Mouse (Mus musculus) ovary, postnatal 14 days (tissue): ENCODE data around the gene Flywch1.

Source experiments
- DNase-seq: peaks from one replicate; pipeline ENCODE4 v3.0.0; 2022; ENCODE audit warnings: low spot score

The Flywch1 gene

DNA sequence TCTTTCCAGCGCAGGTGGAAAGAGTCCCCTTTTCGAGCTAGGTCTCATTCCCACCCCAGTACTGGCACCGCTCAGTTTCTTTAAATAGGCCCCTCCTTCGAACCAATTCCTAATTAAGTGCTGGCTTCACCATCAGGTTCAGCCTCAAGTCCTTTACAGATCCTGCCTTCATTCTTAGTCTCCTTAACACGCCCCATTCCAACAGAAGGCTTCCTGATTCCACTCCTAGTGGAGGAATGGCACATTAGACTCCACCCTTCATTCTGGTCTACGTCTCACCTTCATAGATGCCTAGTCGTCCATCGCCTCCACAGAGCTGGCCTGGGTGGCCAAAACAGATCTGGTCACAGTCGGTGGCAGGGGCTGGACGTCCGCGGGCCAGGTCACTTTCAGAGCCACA is 28.5 kb downstream of the Flywch1 start:
- DNase-seq, result no peak

DNA sequence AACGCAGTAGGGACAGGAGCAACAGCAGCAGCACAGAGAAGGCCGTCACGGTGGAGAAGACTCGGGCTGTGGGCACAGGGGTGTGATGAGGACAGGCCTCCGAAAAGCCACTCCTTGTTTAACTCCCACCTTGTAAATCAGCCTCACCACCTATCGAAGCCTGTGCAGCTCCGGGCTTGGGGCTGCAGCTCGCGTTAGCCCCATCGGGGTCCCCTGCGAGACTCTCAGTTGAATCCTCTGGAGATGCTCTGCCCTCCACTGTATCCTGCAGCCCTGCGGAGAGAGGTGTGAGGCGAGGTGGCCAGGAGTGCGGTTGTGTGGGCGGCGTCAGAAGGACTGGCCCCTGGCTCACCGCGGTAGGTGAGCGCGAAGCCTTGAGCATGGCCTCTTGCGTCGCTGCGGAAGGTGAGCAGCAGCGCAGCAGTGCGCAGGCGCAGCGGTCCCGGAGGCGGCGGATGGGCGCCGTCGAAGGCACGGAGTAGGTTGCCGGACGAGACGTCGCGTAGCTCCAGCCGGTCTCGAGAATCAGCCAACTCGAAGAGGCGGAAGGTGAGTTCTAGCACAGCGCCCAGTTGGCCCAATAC is 29.1 kb downstream of the Flywch1 start:
- DNase-seq, result no peak

DNA sequence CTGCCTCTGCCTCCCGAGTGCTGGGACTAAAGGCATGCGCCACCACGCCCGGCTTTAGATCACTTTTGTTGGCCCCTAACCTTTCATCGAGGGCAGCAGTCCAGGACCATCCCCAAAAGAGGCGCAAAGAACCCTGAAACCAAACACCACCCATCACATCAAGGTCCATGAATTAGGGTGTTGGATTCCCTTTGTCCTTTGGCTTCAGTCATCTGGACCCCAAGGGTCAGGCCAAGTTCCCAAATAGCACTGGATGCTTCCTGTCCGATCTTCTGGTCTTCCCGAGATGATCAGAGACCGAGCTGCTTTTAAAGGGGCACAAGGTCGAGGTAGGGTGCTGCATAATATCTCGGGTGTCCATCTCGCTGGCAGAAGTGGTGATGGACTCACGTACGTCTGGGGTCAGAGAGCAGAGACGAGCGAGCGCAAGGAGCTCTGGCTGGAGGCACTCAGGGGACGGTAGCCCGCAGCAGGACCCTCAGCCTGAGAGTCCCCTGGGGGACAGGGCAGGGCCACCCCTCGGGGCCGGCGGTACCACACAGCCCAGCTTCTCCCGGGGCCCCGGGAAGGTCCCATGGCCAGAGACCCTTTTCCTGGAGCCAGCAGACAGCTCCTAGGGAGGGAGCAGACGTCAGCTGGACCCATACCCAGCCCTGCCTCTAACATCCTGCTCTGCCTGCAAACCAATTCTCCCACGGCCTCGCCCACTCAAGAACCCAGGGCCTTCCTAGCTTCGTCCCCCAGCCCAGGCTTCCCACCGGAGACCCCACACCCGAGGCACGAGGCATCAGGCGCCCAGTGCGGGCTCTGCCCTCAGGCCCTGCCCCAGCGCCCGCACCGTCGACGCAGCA is 29.8 kb downstream of the Flywch1 start:
- no peak for DNase-seq

DNA sequence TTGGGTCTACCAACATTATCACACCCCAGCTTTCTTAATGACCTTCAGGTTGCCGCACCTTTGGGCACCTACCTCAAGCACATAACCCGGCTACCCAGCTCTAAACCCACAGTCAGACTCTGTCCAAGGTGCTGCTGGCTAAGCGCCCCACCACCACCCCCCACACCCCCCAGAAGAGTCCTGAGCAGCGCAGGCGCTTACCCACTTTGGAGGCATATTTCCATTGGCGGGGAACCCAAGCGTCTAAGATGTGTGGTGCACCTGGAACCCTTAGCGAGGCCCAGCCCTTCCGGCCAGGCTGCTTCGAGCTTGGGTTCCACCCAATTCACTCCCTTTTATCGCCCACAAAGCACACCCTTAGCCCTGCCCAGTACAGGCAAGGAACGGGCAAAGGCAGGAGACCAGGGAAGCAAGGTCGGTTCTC is 30.8 kb downstream of the Flywch1 start, which contains the start of gene Paqr4:
TSS of gene Paqr4 (minus strand) at position 270 of the 424 bp plus-strand sequence.
- no peak for DNase-seq

DNA sequence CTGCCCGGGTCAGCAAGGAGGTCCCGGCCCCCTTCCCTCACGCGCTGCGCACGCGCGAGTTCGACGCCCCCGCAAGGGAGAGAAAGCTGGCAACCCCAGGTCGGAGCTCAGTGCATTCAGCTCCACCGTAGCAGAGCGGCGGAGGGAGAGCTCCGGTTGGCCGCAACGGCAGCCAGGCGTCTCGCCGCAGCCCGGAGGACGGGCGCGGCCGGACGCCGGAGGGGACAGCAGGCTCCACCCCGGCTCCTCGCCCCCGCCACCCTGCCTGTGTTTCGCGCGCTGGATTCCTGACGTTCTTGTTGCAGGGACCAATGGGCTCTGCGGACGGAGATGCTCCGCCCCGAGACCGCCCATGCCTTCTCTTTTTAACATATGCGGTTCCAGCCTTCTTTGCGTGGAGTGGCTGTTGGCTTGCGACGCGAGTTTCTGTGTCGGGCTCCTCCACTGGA is 31.2 kb downstream of the Flywch1 start:
- DNase-seq, result peak; percentile 65

DNA sequence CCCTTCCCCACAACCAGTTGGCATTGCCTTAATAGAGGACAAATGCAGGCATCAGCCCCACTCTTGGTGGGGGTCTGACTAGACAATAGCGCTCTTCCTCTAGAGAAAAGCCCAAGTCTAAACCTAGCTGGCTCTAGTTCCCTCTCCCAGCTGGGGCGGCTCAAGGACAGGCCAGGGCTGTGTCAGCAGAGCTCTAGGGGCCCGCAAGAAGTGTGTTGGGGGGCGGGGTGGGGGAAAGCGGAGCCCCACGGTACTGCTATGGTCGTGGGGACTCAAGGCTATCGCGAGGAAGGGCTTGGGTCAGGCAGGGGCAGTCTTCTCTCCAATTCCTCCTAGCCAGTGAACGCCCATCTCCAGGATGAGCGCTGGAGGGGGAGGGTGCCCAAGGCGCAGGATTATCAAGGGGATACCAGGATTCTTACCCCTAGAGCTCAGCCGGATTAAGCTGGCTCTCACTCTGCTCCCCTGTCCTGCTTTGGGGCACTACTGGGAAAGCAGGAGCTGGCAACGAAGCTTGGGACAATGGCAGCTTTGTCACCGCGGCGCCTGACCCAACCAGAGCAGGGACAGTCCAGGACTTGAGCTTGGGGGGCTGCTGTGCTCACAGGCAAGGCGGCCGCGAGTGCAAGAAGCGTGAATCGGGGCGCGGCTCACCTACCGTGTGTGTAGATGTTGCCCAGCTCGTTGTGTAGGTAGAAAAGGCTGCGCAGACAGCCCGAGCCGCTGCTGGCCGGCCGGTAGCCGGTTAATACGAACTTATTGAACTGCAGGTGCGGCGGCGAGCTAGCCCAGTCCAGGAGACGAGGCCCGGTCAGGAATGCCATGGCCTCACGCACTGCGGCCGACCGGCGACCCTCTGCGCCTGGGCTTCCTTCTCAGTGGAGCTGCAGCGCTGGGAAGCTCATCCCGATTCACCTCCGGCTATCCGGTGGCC is 31.9 kb downstream of the Flywch1 start:
- no peak for DNase-seq

DNA sequence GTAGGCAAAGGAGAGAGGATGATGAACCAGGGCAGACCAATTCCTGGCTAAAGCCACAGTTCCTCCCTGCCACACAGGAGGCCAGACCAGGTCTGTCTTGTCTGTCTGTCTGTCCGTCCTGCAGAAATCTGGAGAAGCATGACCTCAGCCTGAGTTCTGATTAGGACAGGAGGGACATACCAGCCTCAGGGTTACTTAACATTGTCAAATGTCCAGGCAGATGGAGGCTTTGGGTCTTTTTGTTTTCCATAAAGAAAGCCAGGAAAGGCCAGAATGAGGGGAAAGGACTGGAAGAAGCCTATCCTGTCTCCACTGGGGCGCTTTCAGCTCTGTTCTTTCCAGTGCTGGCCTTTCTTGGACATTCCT is 32.6 kb downstream of the Flywch1 start:
- DNase-seq, result no peak

DNA sequence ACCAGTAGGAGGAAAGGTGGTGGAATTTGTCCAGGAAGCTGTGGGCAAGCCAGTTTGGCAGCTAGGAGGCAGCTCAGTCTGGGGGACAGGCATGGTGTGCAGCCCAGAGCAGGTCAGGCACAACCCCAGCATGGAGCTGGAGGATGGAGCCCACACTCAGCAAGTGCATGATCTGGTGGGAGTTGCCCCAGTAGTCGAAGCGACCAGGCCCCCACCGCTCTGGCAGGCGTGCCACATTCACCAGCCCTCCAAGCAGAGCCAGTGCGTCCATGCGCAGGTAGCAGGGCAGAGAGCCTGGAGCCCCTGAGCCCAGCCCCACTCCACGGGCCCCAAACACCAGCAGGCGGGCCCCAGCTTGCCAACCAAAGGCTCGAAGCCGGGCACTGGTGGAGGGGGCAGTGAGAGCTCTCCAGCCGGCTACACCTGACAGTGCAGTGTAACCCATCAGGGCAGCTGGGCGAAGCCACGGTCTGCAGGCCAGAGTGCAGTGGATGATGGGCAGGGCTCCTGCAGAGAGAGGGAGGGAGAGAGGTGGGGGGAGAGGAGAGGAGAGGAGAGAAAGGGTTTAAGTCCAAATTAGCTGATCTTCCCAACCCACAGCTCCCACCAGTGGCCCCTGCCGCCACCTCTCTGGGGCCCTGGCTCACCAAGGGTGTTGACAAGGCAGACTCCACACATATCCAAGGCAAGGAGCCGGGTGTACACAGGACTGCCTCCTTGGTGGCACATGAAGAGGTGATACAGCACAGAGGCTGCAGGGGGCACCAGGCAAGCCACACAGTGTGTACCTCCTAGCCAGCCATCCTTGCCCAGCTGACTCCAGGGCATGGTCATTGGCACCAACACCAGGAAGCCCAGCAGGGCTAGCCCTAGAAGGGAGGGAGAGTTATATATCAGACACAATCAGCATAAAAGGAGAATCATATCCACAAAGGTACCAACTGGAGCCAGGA is 33.6 kb downstream of the Flywch1 start:
- no peak for DNase-seq

DNA sequence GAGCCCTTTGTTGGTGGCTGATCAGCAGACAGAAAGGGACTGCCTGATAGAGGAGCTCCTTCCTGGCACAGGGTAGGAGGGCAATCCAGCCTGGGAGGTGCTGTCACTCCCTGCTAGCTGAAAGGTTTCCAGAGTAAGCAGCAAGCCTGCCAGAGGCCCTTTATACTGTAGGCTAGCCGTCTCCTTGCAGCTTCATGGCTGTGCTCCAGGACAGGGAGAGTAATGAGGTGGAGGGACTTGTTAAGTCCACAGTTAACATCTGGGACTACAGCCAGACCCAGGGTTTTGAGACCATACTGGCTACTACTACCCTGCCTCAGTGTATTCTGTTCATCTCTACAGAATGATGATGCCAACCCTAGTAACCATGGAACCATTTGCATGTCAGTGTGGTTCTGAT is 37.1 kb downstream of the Flywch1 start:
- no peak for DNase-seq

DNA sequence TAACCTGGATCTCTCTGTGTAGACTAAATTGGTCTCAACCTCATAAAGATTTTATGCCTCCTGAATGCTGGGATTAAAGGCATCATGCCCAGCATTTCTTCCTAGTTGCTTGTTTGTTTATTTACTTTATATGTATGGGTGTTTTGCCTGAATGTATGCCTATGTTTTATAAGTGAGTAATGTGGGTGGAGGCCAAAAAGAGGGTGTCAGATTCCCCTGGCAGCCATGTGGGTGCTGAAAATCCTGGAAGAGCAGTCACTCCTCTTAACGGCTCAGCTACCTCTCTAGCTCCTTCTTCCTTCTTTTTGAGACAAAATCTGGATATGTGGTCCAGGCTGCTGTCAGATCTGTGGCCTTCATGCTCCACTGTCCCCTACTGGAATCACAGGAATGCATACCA is 41.0 kb downstream of the Flywch1 start:
- no peak for DNase-seq

DNA sequence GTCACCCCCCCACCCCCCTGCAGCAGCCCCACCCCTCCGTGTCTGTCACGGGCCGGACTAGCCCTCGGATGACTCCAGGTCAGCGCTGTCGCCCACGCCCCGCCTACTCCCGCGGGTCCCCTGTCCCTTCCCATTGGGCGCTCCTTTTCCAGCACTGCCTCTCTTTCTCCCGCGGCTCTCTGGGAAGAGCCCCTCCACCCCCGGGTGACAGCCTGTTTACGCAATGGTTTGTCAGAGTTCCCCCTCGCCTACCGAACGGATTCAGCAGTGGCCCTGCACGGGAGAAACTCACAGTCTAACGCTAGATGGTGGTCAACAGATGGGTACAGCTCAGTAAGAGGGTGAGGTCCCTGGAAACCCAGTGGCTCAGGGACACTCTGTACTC is 44.7 kb downstream of the Flywch1 start:
- DNase-seq, result no peak

DNA sequence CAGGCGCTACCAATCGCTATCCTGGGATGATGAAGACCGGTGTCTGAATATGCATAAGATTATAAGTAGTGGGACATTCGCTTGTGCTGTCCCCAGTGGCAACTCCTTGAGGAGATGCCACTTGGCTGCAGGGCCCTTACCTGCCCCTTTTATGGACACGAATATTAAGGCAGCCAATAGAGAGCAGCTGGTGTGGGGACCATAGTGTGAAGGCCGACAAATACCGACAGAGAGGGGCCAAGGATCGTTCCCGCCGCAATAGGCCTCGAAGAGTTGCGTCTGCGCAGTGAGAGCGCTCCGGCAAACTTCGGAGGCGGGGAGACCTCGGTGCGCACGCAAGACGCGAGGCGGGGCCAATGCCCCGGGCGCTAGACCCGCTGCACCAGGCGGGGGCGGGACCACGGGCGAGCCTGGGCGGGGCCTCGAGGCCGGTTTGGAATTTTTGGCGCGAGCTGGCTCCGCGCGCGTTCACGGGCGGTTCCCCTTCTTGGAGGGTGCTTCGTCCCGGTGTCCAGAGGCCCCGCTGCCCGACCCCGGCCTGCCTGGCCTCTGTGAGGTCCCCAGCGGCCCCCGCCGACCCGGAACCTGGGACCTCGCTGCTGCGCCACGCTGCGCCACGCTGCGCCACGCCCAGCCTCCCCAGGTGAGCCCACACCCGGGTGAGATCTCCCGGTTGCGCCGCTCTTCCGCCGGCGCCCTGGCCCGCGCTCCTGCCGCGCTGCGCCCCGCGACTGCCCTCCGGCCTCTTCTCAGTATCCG is 45.2 kb downstream of the Flywch1 start, which contains the start of gene Pkmyt1:
TSS of gene Pkmyt1 (plus strand) at position 338 of the 759 bp plus-strand sequence.
- DNase-seq, result peak; percentile 93

DNA sequence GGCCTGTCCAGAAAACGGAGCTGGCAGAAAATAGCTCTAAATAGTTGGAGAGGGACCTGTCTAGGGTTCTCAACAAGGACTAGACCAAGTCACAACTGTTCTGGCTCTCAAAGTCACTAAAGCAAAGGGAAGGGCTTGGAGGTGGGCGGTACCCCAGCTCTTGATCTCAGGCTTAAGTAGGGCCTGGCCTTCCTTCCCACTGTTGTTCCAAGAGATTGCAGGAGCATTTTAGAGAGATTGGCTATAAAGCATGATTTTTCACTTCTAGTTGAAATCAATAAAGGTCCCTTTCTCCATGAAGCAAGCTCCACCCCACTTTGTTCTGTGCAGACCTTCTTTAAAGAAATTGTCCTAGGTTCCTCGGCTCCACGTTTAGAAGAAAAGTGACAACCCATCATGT is 45.9 kb downstream of the Flywch1 start:
- DNase-seq, result no peak

DNA sequence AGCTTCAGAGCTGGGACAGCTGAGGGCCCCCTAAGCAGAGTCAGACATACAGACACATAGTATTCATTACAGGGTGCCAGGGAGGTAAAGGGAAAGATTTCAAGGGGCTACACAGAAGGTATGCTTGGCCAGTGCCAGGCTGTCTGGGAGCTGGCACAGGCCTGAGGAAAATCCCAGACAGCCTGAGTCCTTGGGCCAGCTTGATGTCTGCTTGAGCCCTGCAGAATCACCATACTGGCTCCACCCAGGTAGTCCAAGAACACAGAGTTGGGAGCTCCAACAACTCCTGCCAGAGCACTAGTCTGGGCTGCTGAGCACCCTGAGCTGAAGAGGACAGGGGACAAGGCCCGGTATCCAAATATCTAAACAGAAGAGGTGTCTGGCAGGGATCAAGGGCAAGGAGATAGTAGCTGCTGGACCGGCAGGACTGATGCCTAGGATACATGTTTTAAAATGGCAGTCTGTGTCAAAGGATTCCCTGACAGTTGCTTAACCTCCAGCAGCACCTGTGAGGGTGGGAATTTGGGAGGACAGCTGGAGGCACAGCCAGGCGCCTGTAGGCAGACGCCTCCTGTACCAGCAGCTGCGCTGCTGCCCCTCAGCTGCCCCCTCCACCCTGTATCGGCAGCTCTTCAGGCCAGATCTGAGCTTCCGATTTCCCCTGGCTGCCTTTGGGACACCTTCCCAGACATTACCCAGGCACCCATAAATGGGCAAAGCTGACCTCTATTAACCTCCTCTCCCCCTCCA is 48.9 kb downstream of the Flywch1 start, which contains the start of gene 1520401A03Rik:
TSS of gene 1520401A03Rik (minus strand) at position 408 of the 750 bp plus-strand sequence.
- no peak for DNase-seq

DNA sequence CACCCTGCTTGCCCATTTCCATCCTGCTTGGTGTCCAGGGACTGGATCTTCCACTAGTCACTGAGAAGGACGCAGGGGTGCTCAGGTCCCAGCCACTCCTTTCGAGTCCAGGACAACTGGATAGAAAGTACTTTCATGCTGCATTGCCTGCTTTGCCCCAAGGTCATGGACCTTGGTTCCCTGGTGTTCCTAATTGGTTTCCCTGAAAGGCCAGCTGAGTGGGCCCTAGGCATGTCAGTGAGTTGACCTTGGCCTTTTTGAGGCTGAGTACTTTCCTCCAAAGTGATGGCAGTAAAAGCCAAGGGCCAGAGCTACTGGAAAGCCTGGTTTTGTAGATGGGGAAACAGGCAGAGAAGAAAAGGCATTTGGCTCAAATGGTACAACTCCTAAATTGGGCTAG is 49.5 kb downstream of the Flywch1 start:
- DNase-seq, result no peak

DNA sequence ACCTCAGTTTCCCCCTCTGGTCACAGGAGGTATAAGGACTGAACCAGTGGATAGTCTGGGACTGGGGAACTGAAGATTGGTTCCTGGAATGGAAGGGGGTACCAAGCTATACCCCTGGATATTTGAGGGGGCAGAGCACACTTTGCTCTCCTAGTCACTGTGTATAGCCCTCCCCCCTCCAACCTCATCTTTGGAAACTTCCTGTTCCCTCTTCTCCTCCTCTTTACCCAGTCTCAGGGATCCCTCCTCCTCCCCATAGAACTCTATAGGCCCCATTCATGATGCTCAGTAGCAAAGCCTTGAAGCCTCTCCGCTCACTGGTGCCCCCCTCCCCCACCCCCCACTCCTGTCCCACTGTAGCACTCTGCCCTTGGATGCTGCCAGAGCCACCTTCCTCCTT is 51.9 kb downstream of the Flywch1 start:
- DNase-seq, result no peak

DNA sequence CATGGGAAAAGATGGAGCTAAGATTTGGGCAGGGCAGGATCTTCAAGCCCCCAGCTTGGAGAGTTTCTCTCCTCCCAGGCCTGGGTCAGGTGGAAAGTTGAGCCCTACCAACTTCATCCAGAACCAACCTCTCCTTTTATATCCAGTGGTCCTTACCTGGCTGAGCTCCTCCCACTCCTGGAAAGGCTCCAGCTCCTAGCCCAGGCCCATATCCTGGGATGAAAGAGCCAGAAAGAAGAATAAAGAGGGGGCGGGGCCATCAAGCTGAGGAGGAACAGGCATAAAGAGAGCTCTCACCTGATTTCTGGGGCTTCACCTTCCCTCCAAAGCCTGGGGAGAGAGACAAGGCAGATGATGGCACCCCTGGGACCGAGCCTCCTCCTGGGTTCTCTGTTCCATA is 54.4 kb downstream of the Flywch1 start:
- no peak for DNase-seq

DNA sequence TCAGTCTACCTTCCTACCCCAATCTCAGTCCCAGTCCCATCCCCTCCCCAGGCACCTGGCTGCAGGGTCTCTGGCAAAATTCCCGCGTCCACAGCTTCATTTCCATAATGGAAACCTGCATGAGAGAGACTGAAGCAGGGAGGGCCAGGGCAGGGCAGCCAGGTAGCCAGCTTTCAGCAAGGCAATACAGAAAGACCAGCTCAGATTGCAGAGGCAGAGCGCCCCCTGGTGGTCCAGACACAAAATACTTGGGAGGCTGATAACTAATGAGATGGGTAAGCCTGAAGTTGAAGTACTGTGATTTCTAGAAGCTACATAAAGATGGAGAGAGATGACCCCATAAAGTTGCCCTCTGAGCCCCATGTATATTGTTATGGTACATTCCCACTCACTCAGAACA is 65.2 kb downstream of the Flywch1 start:
- peak; percentile 70 for DNase-seq

DNA sequence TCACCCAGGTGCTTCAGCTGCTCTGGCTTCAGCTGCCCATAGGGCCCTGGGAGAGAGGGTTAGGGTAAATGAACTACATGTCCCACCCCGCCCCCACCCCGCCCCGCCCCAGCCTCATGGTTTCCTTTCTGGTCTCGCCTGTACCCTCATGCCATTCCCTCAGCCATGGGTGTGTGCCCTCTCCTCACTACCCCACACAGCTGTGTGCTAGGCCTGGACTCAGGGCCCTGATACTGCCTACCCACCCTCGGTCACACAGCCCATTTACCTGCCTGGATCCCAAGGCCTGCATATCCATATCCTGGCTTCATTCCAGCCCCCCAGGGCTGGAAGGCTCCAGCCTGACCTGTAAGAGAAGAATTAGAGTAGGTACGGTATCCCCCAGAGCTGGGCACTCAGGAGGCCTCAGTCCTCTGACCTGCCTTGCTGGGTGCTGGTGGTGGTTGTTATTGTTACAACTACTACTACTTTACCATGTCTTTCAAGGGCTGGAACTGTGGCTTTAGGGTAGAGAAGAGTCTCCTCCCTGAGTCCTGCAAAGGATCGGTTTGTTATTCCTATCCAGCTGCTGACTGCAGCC is 65.8 kb downstream of the Flywch1 start:
- no peak for DNase-seq
